Mouse (Mus musculus) activated CD4-positive, CD25-positive, alpha-beta regulatory T cell (primary cell): ENCODE measurements around the gene Slc35g2. TPM values are rescaled to one million over a fixed set of nuclear protein-coding genes. Genes with fewer than 3 reads are reported as not detected.

Source experiments
- polyA plus RNA-seq, 2 experiments: library from polyadenylated mRNA; unstranded; fragments of 100-300 nt; shearing (Covaris generic); gene quantifications; one replicate each; pipeline ENCODE4 v1.2.1; 2017

Slc35g2 gene
- polyA plus RNA-seq, result 1 to 10 TPM in 1 of 2 experiments, under 1 TPM in 1; 0.68 to 1.1 TPM

GRCm38 (mm10) chr9:100570626-100571233, at the start of gene Slc35g2:
Gene Slc35g2 (minus strand): TSS chr9:100571090.

DNA sequence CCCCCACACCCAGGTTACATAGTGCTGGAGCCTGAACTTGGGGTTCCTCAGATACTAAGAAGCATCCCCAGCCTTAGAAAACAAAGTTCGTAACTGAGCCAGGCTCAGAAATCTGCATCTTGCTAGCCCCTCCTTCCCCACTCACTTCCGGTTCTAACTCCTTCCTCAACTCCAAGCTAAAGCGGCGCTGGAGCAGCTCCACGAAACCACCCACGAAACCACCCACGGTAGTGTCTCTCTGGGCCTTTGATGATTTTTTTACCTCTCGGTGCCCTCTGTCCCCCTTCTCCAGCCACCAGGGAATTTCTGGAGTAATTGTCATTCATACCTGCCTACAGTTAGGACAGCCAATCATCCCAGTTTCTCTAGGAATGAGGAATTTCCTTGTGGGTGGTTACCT, 26.7 kb upstream of the Slc35g2 start, which contains the start of gene Stag1:
Stag1 (plus strand) TSS at position 253 of the 400 bp plus-strand sequence.

GRCm38 (mm10) chr9:100545715-100546593, 24.9 kb downstream of the Slc35g2 start, which contains the start of gene Nck1:
Gene Nck1 (minus strand): TSS chr9:100546134.

Other genes with a start within 250 kb of the Slc35g2 start
- gene Il20rb, start 84.3 kb downstream of the Slc35g2 start, polyA plus RNA-seq, result 1 to 10 TPM; 2.2 to 5.2 TPM
- gene Nck1, start 25.0 kb downstream of the Slc35g2 start, polyA plus RNA-seq, result 100 to 1,000 TPM in 1 of 2 experiments, 10 to 100 TPM in 1; 79.6 to 104 TPM
- gene Stag1, start 26.7 kb upstream of the Slc35g2 start, polyA plus RNA-seq, result 100 to 1,000 TPM in 1 of 2 experiments, 10 to 100 TPM in 1; 71.8 to 101 TPM